Mouse (Mus musculus) CD4-positive helper T cell, adult 2 months (primary cell): ENCODE results near the gene Rab37.

Experiments
- DNase-seq: peaks from one replicate; pipeline ENCODE4 v3.0.0-alpha.2; 2012; ENCODE audit warnings: low read depth, missing footprints, low spot score

Gene Rab37

DNA sequence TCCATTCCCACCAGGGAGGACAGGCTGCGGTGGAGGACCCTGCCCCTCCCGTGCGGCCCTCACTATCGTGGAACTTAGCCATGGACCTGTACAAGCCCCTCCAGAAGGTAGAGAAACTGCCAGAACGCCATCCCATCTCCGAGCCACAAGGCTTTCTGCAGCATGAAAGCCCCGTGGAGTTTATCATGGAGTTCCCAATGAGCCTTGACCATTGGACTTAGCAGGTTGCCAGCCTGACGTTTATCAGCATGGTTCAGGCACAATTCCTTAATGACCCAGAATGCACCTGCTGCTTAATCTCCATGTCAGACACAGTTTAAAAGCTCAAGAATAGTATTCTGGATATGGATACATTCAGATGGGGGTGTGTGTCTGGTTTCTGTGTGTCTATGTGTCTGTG is 6.2 kb upstream of the Rab37 start:
- DNase-seq, result no peak

DNA sequence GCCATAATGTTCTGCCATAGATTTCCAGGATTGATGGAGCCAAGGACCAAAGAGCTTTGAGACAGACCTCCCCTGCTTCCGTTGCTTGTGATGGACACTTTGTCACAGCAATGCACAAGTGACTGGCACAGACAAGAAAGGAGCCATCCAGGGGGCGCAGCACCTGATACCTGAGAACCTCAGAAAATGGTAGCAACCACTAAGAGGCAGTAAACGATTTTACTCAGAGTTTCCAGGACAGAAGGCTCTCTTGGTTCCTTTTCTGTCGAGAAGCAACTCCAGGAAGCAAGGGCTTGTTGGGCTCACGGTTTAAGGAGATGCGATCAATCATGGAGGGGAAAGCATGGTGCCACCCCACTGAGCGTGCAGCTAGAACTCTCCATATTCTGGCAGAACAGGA is 5.0 kb upstream of the Rab37 start:
- DNase-seq, result no peak

DNA sequence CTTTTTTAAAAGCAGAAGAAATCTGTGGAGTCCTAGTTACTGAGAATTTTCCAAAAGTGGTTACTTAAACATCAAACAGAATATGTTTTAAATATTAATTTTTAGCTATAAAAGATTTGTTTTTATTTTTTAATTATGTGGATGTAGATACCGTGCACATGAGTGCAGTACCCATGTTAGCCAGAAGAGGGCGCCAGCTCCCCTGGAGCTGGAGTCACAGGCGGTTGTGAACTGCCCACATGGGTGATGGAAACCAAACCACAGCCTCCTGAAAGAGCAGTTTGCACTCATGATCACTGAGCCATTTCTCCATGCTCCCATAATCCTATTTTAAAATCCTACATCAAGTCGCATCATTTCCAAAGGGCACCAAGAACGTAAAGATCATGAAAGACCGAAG is 1.4 kb upstream of the Rab37 start:
- peak; percentile 35 for DNase-seq

DNA sequence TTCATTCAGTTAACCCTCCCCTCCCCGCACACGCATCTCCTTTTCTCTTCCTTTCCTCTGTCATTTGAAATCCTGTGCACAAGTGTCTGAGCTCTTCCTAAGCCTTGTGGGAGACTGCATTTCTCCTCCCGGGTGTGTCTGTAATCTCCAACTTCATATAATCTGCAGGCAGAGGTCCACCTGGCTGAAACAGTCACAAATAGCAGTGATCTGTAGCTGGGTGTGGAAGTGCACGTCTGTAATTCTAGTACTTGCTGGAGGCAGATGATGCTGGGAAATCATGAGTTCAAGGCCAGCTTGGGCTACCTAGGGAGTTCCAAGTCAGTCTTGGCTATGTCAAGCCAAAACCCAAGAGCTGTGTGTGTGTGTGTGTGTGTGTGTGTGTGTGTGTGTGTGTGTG is 909 bp downstream of the Rab37 start:
- DNase-seq, result no peak

DNA sequence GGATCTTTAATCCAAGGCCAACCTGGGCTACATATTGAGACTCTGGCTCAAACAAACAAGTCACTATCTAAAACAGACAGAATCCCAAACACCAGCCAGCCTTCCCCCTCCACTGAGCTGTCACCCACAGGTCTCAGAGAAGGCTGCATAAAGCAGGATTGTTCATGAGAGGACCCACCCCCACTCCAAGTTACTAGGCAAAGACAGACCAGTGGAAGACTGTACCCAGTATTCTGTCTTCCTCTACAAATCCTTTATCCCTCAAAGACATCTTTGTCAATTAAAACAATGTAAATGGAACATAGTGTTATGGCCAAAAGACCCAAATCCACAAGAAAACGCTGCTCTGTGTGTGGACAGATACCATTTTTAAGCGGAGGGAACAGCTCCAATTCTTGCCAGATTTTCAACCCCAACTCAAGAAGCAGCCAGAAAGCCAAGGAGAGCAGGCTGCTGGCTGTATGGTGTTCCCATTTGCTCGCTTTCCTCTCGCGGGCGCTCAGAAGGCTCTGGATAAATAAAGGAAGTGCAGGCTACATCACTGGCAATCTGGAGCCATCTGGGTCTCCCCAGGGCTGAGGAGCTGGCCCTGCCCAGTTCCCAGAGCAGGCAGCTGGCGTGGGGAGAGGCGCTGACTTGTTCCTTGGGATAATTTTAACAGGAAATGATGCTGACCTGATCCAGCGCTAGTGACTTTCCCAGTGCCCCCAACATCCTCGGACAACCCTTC is 7.1 kb downstream of the Rab37 start:
- no peak for DNase-seq

DNA sequence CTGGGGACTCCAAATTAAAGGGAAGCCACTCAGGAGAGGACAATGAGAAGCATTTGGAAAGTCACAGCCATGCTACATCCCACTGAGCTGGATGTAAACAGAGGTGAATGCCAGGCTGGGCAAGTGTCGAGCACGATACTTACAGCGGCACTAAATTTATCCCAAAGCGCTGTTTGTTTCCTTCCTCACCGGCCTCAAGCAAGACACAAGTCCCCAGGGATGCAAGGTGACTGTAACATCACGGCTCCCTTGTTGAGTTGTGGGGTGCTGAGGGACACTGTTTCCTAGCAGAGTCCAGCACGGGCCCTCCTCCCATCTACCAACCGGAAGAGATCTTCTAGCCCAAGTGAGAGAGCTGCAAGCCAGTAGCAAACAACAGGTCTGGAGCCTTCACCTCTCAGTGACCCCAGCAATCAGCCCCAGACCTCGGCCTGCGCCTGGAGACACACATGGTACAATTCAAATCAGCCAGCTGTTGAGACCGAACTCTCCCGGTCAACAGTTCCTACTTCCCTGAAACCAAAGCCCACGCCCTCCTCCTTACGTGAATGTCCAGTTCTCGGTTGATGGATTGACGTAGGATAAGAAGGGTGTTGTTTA is 8.1 kb downstream of the Rab37 start:
- DNase-seq, result no peak

DNA sequence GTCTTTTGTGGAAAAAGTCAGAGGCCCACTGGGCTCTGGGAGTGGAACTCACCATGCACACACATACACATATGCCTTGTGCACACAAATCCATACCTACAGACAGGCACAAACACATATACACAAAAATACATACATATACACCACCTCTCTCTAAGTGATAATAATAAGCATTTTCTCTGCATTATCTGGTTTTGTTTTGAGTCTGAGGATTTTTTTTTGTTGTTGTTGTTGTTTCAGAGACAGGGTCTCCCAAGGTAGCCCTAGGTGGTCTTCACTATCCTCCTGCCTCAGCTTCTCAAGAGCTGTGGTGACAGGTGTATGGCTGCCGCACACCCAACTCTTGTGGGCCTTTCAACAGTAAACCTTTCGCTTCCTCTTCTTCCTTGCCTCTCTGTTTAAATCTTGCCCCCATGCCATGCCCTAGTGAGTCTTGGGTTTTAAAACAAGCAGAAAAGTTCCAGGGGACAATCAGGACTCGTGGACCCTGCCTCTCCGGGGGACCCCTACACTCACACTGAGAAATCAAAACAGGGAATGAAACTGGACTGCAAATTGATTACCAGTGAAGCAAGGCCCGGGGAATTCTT is 8.9 kb downstream of the Rab37 start:
- no peak for DNase-seq

DNA sequence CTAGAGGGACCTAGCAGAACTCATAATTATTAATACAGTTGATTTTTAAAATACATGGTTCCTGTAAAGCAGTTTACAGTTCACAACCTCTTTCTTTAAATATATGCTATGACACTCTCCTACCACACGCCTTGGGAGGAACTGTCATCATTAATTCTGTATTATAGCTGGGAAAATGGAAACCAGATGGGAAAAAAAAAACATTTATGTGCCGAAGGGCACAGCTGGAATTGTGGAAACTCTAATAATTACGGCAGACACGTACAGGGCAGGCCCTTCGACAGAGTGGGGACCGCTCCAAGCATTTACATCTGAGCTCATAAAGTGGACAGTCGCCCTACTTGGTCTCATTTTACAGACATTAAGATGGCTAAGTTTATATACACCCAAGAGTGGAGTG is 9.5 kb downstream of the Rab37 start:
- no peak for DNase-seq

DNA sequence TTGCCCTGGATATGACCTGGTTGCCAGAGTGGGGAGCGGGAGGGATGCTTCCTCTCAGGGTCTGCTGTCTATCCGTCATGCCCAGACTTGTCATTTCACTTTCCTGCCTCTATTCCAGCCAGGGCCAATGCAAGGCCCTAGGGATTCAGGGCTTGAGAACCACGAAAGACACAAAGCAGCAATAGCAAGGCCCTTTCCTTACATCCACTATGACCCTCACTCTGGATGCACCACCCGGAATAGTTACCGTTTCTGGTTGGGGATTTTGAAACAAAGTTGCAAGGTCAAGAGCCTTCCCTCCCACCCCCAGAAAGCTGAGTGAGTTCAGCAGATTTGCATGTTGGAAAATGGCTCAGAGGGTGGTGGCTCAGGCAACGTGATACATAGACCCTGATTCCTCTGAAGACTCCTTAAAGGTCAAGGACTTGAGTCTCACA is 10.4 kb downstream of the Rab37 start:
- DNase-seq, result no peak

DNA sequence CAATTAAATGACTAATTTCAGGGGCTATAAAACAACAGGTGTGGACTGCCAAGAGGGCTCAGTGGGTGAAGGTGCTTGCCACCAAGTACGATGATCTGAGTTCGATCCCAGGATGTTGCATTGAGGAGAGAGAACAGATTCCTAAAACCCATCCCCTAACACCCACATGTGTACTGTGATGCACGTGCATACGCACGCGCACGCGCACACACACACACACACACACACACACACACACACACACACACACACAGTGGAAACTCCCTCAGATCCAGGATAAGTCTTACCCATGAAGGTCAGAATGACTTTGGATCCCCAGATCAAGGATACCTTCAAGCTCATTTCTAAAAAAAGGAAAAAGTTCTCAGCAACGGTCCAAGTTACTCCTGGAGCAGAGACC is 10.9 kb downstream of the Rab37 start:
- no peak for DNase-seq

DNA sequence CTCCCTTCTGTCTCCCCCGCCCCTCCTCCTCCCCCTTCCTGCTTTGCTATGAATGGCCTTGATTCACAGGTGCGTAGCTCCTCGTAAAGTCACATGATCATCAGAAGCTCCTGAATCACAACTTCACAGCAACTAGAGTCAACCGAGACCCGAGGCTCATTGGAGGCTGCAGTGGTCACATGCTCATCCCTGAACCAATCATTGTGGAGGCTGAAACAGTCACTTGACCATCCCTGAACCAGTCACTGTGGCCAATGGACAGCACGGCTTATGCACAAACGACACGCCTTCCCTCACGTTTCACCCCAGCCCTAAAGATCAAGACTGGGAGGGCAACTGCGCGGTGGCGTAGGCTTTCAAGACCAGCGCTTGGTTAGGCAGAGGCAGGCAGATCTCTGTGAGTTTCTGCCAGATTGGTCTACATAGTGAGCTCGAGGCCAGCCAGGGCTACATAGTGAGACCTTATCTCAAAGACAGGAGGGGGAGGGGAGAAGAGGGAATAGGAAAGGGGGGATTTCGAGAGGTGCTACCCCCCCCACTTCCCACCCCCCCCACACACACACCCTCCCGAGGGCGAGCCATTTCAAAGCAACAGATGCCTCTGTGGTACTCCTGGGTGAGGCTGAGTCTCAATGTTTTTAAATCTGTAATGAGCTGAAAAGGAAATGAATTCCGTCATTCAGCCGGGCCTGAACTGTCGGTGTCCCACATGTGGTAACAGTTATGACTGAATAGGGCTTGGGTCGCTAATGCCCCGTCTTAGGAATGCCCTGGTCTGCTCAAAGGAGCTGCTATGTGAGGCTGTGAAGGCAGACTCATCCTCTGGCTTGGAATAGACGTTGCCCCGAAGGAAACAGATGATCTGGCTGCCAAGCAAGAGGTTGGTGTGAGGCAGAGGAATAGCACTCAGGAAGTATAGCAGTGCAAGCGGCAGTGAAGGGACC is 12.5 kb downstream of the Rab37 start:
- no peak for DNase-seq

DNA sequence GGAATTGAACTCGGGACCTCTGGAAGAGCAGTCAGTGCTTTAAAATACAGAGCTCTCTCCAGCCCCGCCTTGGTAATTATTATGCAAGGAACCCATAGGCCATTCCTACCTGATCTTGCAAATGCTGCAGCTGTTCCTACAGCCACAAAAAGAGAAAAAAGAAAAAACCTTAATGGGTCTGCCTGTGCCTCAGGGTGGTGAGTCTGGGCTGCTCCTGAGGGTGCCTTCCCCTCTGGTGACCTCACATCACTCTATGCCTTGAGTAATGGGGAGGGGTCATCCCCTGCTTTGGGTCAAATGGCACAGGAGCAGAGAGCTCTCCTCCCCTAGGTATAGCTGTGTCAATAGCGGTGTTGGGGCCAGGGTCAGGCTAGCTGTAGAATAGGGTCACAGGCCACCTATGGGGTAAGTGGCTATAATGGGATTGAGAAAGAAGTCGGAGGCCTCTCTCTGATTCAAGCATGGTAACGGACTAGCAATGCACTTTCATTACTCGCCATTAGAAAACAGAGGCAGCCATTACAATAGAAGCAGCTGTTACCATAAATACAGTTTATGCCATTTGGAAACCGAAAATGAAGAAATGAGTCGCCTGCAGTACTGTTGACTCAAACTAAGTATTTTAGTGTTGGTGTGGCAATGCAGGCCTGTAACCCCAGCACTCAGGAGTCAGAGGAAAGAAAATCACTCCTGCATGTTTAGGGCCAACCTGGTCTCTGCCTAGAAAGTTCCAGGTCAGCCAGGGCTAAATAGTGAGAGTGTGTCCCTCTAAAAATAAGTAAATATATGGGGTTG is 13.7 kb downstream of the Rab37 start:
- DNase-seq, result no peak

DNA sequence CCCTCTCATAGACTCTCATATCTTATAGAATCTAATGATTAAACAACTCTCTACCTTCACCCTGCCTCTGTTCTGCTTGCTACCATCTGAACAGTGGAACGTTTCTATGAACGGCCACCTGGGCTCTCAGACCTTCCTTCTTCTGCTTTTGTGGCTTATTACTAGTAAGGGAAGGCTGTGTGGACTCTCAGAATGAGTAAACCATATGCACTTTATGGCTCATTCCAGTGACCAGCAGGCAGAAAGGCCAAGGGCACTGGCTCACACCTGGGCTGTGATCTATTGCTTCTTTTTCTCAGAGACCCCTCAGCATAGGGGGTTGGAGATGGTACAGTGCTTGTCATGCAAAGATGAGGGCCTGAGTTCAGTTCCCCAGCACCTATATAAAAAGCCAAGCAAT is 15.4 kb downstream of the Rab37 start:
- DNase-seq, result no peak

DNA sequence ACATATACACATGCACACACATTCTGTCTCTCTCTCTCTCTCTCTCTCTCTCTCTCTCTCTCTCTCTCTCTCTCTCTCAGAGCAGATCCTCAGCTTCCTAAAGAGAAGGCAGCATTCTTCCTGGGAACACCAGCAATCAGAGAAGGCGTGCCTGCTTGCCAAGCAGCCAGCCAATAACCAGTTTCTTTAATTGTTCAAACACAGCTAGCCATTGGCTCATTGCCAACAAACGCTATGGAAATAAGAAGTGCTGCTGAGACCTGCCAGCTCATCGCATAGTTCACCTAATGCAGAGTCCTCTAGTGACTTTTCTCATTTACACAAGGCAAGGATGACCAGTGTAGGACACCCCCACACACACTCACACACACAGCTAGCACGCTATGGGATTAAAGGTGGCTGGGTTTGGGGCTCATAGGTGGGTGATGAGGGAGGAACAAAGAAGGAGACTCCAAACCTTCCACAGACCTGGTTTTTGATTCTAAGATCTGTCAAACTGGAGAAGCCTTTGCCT is 16.2 kb downstream of the Rab37 start:
- no peak for DNase-seq

DNA sequence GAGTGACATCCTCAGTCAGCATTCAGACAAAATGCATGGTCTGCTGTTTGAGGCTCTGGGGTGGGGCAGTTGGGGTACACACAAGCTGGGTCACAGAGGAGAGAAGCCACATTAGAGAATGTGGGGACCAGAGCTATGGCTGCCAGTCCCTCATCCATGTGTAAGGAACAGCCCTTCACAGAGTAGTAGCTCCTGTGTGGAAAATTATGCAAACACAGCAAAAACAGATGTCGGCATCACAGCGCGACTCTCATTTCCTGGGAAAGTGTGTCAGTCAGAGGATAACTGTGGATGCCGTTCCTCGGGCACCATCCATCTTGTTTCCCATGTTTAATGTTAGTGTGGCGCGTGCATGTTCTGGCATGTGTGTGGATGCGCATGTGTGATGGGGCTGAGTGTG is 16.9 kb downstream of the Rab37 start:
- DNase-seq, result no peak

DNA sequence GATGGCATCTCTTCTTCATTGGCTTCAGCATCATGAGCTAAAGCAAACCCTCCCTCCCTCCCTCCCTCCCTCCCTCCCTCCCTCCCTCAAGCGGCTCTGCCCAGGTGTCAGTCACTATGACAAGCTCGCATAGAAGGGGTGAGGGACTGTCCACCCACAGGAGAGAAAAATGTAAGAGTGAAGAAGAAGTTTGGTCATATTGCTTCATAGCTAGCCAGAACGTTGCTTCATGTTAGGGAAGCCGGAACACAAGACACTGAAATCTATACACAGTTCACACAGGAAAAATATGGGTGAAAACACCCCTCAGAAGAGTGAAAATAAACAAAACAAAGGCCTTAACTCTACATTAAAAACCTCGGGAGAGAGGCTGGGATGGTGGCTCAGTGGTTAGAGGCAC is 19.0 kb downstream of the Rab37 start:
- no peak for DNase-seq

DNA sequence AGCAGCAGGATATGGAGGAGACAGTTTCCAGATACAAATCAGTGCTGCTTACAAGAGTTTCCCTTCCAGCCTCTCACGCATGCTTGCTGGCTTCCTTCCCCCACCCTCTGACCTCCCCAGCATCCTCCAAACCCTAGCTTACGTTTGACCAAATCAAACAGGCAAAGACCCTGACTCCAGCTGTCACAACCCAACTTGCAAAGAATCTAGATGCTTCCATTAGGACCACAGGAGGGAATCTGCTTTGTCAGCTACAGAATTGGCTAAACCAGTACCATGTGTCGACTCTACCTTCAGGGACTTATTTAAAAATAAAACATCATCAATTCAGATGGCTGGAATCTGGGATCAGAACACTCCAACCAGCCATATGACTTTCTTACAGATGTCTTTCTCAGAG is 21.0 kb downstream of the Rab37 start:
- DNase-seq, result no peak

DNA sequence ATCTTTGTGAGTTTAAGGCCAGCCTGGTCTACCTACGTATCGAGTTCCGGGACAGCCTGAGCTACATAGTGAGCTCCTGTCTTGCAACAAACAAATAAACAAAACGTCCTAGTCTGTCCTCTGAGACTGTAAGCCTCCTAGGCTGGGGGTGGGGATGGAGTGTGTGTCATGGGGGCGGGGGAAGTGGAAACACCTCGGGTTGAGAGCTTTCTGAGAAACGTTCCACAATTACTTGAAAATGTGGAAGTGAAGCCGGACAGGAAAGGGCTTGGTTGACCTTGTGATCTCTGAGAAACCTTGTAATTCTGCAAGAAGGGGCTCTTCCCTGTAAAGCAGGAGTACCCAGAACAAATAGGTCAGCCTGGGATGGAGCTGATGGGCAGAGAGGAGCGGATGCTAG is 28.2 kb downstream of the Rab37 start:
- no peak for DNase-seq

DNA sequence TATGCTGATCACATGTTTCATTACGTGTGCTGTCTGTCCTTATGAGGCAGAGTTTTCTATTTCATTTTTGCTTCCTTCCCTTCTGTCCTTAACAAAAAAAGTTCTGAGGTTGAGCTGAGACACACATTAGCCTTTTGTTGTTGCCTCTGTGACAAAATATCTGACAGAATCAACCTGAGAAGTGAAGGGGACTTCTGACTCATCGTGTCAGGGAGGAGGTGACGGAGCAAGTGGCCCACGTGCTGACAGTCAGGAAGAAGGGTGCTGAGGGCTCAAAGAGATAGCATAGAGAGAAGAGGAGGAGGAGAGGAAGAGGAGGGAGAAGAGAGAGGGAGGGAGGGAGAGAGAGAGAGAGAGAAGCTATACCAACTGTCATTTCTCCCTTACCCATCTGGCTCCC is 37.3 kb downstream of the Rab37 start:
- peak; percentile 56 for DNase-seq

DNA sequence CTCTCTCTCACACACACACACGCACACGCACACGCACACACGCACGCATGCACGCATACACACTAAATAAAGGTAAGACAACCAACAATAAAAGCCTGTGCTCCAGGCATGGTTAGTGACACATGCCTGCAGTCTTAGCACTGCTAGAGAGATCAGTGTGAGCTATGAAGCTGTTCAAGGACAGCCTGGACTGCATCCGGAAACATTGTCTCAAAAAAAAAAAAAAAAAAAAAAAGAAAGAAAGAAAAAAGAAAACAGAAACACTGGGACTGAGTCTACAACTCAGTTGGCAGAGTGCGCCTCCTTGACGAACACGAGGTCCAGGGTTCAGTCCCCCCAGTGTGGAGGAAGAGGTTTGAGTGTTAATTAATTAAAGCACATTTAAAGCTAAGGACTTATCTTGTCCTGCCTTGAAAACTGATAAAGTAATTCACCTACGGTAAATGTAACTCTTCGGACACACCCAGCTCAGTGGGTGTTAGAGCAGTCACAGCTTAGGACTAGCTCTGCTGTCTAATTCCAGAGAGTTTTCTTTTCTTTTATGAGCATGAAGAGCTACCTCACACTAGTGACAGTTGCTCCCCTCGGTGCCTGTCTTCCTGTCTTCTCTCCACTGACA is 38.4 kb downstream of the Rab37 start:
- no peak for DNase-seq
